Mouse (Mus musculus) MEL (cell line): Measurements from ENCODE around the gene Calhm6. TPM values are rescaled to one million over a fixed set of nuclear protein-coding genes. Genes with fewer than 3 reads are reported as not detected.

ENCODE experiments used
- DNase-seq: peaks from one replicate; pipeline ENCODE4 v3.0.0; 2011; ENCODE audit warnings: low read depth, low spot score
- H3K27ac ChIP-seq: 2 replicates; pipeline ENCODE4 v1.5.1; 2012; ENCODE audit warnings: low read depth, mild to moderate bottlenecking, control low read depth, low read length, moderate library complexity; ENCODE audit not compliant: control insufficient read depth
- H3K27me3 ChIP-seq, 2 experiments: fragments of 150-350 bp in 1 of 2; sonication (generic) in 1 of 2; 2 replicates each; pipeline ENCODE4 v1.6.1; 2012; ENCODE audit warnings: low read length in 2 of 2, mild to moderate bottlenecking in 2 of 2, improper control_type of control experiment in 1 of 2, moderate library complexity in 1 of 2; ENCODE audit not compliant: insufficient read depth in 2 of 2, control insufficient read depth in 1 of 2
- H3K36me3 ChIP-seq, 2 experiments: 2 replicates each; pipeline ENCODE4 v1.6.1; 2012 to 2014; ENCODE audit warnings: low read length in 2 of 2, improper control_type of control experiment in 1 of 2, inconsistent platforms in 1 of 2, mild to moderate bottlenecking in 1 of 2; ENCODE audit not compliant: insufficient read depth in 2 of 2, control insufficient read depth in 1 of 2
- H3K4me1 ChIP-seq, 2 experiments: fragments of 150-350 bp in 1 of 2; sonication (generic) in 1 of 2; 2 replicates each; pipeline ENCODE4 v1.6.1; 2012; ENCODE audit warnings: low read length in 2 of 2, improper control_type of control experiment in 1 of 2, mild to moderate bottlenecking in 1 of 2; ENCODE audit not compliant: insufficient read depth in 2 of 2, control insufficient read depth in 1 of 2
- H3K4me3 ChIP-seq, 2 experiments: fragments of 150-350 bp in 1 of 2; sonication (generic) in 1 of 2; 2 replicates each; pipeline ENCODE4 v1.5.1; 2012; ENCODE audit warnings: low read depth in 2 of 2, low read length in 2 of 2, mild to moderate bottlenecking in 2 of 2, moderate library complexity in 2 of 2, control low read depth in 1 of 2, improper control_type of control experiment in 1 of 2; ENCODE audit not compliant: control insufficient read depth in 1 of 2, insufficient read depth in 1 of 2
- H3K79me2 ChIP-seq: 2 replicates; pipeline ENCODE4 v1.6.1; 2012; ENCODE audit warnings: mild to moderate bottlenecking, low read length, moderate library complexity; ENCODE audit not compliant: control insufficient read depth, poor library complexity, insufficient read depth
- H3K9ac ChIP-seq: 2 replicates; pipeline ENCODE4 v1.6.1; 2012; ENCODE audit warnings: low read depth, mild to moderate bottlenecking, control low read depth, low read length, moderate library complexity; ENCODE audit not compliant: control insufficient read depth, poor library complexity, severe bottlenecking
- H3K9me3 ChIP-seq: fragments of 150-350 bp; sonication (generic); replicated peaks from 2 replicates; pipeline ENCODE4 v1.6.1; 2012; ENCODE audit warnings: mild to moderate bottlenecking, low read length, improper control_type of control experiment, moderate library complexity; ENCODE audit not compliant: insufficient read depth
- CHD1 ChIP-seq: IDR thresholded peaks from 2 replicates; pipeline ENCODE4 v1.6.1; 2012; ENCODE audit warnings: low read depth, mild to moderate bottlenecking, inconsistent platforms, low read length, improper control_type of control experiment
- E2F4 ChIP-seq: IDR thresholded peaks from 2 replicates; pipeline ENCODE4 v1.6.1; 2011; ENCODE audit warnings: low read depth, low read length, improper control_type of control experiment, borderline replicate concordance
- ETS1 ChIP-seq: IDR thresholded peaks from 2 replicates; pipeline ENCODE4 v1.6.1; 2012; ENCODE audit warnings: low read depth, mild to moderate bottlenecking, inconsistent platforms, low read length, improper control_type of control experiment, moderate library complexity
- GABPA ChIP-seq: IDR thresholded peaks from 2 replicates; pipeline ENCODE4 v1.6.1; 2012; ENCODE audit warnings: low read depth, mild to moderate bottlenecking, inconsistent platforms, low read length, improper control_type of control experiment, moderate library complexity
- GATA1 ChIP-seq: IDR thresholded peaks from 2 replicates; pipeline ENCODE4 v1.6.1; 2011; ENCODE audit warnings: low read depth, low read length, improper control_type of control experiment
- JUND ChIP-seq: IDR thresholded peaks from 2 replicates; pipeline ENCODE4 v1.6.1; 2011; ENCODE audit warnings: low read depth, mild to moderate bottlenecking, improper control_type of control experiment, low read length
- KAT2A ChIP-seq: conservative IDR thresholded peaks from 2 replicates; pipeline ENCODE4 v1.6.1; 2012; ENCODE audit warnings: low read depth, low read length, improper control_type of control experiment, inconsistent platforms
- MAX ChIP-seq: IDR thresholded peaks from 2 replicates; pipeline ENCODE4 v1.6.1; 2011; ENCODE audit warnings: low read length, improper control_type of control experiment
- MAZ ChIP-seq: IDR thresholded peaks from 2 replicates; pipeline ENCODE4 v1.6.1; 2012; ENCODE audit warnings: low read depth, mild to moderate bottlenecking, inconsistent platforms, low read length, improper control_type of control experiment
- MEF2A ChIP-seq: IDR thresholded peaks from 2 replicates; pipeline ENCODE4 v1.6.1; 2014; ENCODE audit warnings: low read depth, mild to moderate bottlenecking, inconsistent platforms, low read length, improper control_type of control experiment; ENCODE audit not compliant: poor library complexity, insufficient replicate concordance, severe bottlenecking; ENCODE audit errors: extremely low read depth
- NELFE ChIP-seq: IDR thresholded peaks from 2 replicates; pipeline ENCODE4 v1.6.1; 2011; ENCODE audit warnings: low read depth, low read length, improper control_type of control experiment
- POLR2A ChIP-seq, 2 experiments: IDR thresholded peaks; 2 replicates each; pipeline ENCODE4 v1.6.1; 2011 to 2012; ENCODE audit warnings: low read length in 2 of 2, mild to moderate bottlenecking in 2 of 2, control low read depth in 1 of 2, improper control_type of control experiment in 1 of 2, low read depth in 1 of 2, moderate library complexity in 1 of 2; ENCODE audit not compliant: control insufficient read depth in 1 of 2, insufficient read depth in 1 of 2, poor library complexity in 1 of 2
- POLR2AphosphoS2 ChIP-seq: IDR thresholded peaks from 2 replicates; pipeline ENCODE4 v1.6.1; 2011; ENCODE audit warnings: low read length, improper control_type of control experiment
- POLR2AphosphoS5 ChIP-seq: IDR thresholded peaks from 2 replicates; pipeline ENCODE4 v1.6.1; 2012; ENCODE audit warnings: low read depth, borderline replicate concordance, mild to moderate bottlenecking, inconsistent platforms, low read length, moderate library complexity, mixed read lengths
- RAD21 ChIP-seq: IDR thresholded peaks from 2 replicates; pipeline ENCODE4 v1.6.1; 2011; ENCODE audit warnings: mild to moderate bottlenecking, low read depth, low read length, improper control_type of control experiment
- RCOR1 ChIP-seq: IDR thresholded peaks from 2 replicates; pipeline ENCODE4 v1.6.1; 2012; ENCODE audit warnings: low read depth, mild to moderate bottlenecking, inconsistent platforms, low read length, improper control_type of control experiment
- UBTF ChIP-seq: IDR thresholded peaks from 2 replicates; pipeline ENCODE4 v1.6.1; 2012; ENCODE audit warnings: low read depth, mild to moderate bottlenecking, inconsistent platforms, low read length, improper control_type of control experiment, moderate library complexity, borderline replicate concordance; ENCODE audit not compliant: insufficient read depth
- ZKSCAN1 ChIP-seq: IDR thresholded peaks from 2 replicates; pipeline ENCODE4 v1.6.1; 2012; ENCODE audit warnings: low read depth, mild to moderate bottlenecking, inconsistent platforms, low read length, improper control_type of control experiment, moderate library complexity
- polyA plus RNA-seq, 2 experiments: library from polyadenylated mRNA; stranded (reverse) in 1 of 2; unstranded in 1 of 2; fragments of >175 nt in 1 of 2; fragments of >200 nt in 1 of 2; gene quantifications; 2 replicates each; pipeline versions ENCODE4 v1.2.1 to v1.2.4; 2012; ENCODE audit warnings: low replicate concordance in 2 of 2, low read depth in 1 of 2; ENCODE audit not compliant: insufficient read length in 2 of 2, insufficient read depth in 1 of 2, missing spikeins in 1 of 2
- total RNA-seq: library from RNA; depleted of rRNA; stranded (reverse); fragments of 300-350 nt; gene quantifications from 2 replicates; pipeline ENCODE4 v1.2.3, GENCODE M21; 2012

Gene Calhm6
- total and polyA plus RNA-seq, 3 experiments: not detected

- H3K79me2 ChIP-seq: no peaks in the 10 kb centered on the region
- H3K27ac ChIP-seq: no peak overlapping the region
- no peak for DNase-seq
- TF ChIP-seq CHD1: no peak
- no peak for TF ChIP-seq JUND
- no peak for TF ChIP-seq GATA1
- no peaks in the 10 kb centered on the region for H3K4me1 ChIP-seq
- no peaks in the 10 kb centered on the region for H3K36me3 ChIP-seq
- H3K9me3 ChIP-seq: no peaks in the 10 kb centered on the region
- no peaks in the 10 kb centered on the region for H3K27me3 ChIP-seq
- H3K4me3 ChIP-seq: no peak overlapping the region
- no peak overlapping the region for H3K9ac ChIP-seq
These were observed 22.0 kb upstream of the Calhm6 start for GRCm38 (mm10) chr10:34149772-34150171.

GRCm38 (mm10) chr10:34141693-34142092 is 13.9 kb upstream of the Calhm6 start:
- no peak overlapping the region for H3K9ac ChIP-seq
- H3K27me3 ChIP-seq: no peaks in the 10 kb centered on the region
- TF ChIP-seq POLR2AphosphoS5 (no peak), MAZ (no peak), E2F4 (no peak)
- no peaks in the 10 kb centered on the region for H3K4me1 ChIP-seq
- H3K36me3 ChIP-seq: no peaks in the 10 kb centered on the region
- no peaks in the 10 kb centered on the region for H3K79me2 ChIP-seq
- no peak for DNase-seq
- no peak overlapping the region for H3K4me3 ChIP-seq
- H3K27ac ChIP-seq: no peak overlapping the region
- no peaks in the 10 kb centered on the region for H3K9me3 ChIP-seq

- Histone ChIP-seq H3K36me3 (no peaks in the 10 kb centered on the region), H3K4me3 (no peak overlapping the region), H3K27ac (no peak overlapping the region), H3K79me2 (no peaks in the 10 kb centered on the region), H3K4me1 (no peaks in the 10 kb centered on the region), H3K9ac (no peak overlapping the region), H3K9me3 (no peaks in the 10 kb centered on the region), H3K27me3 (no peaks in the 10 kb centered on the region)
- TF ChIP-seq POLR2AphosphoS5 (no peak), MAZ (no peak), RCOR1 (no peak), NELFE (no peak), ZKSCAN1 (no peak), RAD21 (no peak), KAT2A (no peak), JUND (no peak), MAX (no peak), ETS1 (no peak), POLR2AphosphoS2 (no peak), POLR2A (IDR thresholded peaks at IDR 0.05; ENCODE audit: control insufficient read depth in 1 of 2, insufficient read depth in 1 of 2, low read depth in 1 of 2, low read length in 2 of 2, poor library complexity in 1 of 2) (no peak), CHD1 (no peak), GABPA (no peak), MEF2A (no peak), UBTF (no peak)
- DNase-seq: no peak
These were observed 12.0 kb upstream of the Calhm6 start for GRCm38 (mm10) chr10:34139768-34140167.
